Comparison of ENCODE assay signal across 22 mouse cellular contexts in the genomic region with DNA sequence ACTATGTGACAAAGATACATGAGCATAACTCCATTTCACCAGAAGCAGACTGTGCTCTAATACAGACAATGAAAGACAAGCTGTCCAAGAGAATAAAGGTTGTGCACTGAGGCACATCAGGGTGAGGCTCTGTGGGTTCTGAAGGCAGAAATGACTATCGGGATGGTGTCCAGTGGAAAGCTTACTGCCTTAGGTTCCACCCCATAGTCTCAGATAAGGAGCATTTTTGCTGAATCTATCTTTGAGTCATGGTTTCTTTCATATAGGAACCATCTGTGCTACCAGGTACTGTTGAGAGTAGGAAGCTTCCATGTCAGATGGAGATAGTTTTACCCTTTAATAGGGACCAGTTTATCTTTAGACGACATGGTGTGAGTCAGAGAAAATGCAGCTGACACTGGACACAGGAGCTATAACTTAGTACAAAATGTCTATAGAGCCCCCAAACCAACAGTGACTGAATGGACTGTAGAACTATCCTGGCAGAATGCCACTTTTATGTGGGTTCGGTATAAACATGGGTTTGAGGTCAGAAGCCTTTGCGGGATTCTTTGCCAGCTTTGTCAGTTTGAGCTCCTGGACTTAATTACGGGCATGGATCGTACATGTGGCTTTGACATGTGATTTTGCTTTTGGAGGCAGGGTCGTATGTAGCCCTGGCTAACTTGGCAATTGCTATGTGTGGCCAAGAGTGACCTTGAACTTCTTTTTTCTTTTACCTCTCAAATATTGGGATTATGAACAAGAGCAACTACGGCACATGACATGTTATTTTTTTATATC. TPM values are rescaled to one million over a fixed set of nuclear protein-coding genes. Genes with fewer than 3 reads are reported as not detected.
"Had no signal": no experiment of that assay in that cellular context is flagged by ENCODE, and none has a peak within 500 bp of the region (broad histone marks: within the 10 kb centered on the region; RNA-seq: fewer than 3 reads in every experiment).

No protein-coding gene starts in this region.

- H3K27ac ChIP-seq: macrophage; midbrain, embryonic 13.5 days; midbrain, embryonic 15.5 days; neural tube, embryonic 12.5 days; stomach, embryonic 15.5 days; stomach, postnatal 0 days had no signal

- H3K9ac ChIP-seq: liver, postnatal 0 days; midbrain, embryonic 13.5 days; midbrain, embryonic 15.5 days; neural tube, embryonic 12.5 days; stomach, embryonic 15.5 days had no signal

- H3K4me2 ChIP-seq: midbrain, embryonic 11.5 days; midbrain, embryonic 13.5 days; midbrain, embryonic 15.5 days; neural tube, embryonic 12.5 days; stomach, embryonic 15.5 days had no signal

- H3K4me3 ChIP-seq: megakaryocyte, embryonic 14.5 days; midbrain, embryonic 13.5 days; midbrain, embryonic 15.5 days; neural tube, embryonic 12.5 days; stomach, embryonic 15.5 days had no signal

- ATAC-seq: liver, postnatal 0 days; midbrain, embryonic 13.5 days; midbrain, embryonic 15.5 days had no signal

- H3K27me3 ChIP-seq: megakaryocyte, embryonic 14.5 days; midbrain, embryonic 13.5 days; midbrain, embryonic 15.5 days; neural tube, embryonic 12.5 days; stomach, embryonic 15.5 days had no signal

- H3K9me3 ChIP-seq: midbrain, embryonic 13.5 days; midbrain, embryonic 15.5 days; stomach, embryonic 15.5 days had no signal

- DNase-seq: liver, postnatal 0 days; lung, adult 2 months; lung, postnatal 10 days; lung, postnatal 36 days; right cerebral cortex, postnatal 14 days; thymus, adult 2 months; thymus, postnatal 25 days; thymus, postnatal 4 days had no signal

- H3K4me1 ChIP-seq: megakaryocyte, embryonic 14.5 days; midbrain, embryonic 13.5 days; midbrain, embryonic 15.5 days; neural tube, embryonic 12.5 days; stomach, embryonic 15.5 days had no signal

- H3K36me3 ChIP-seq: midbrain, embryonic 13.5 days; midbrain, embryonic 15.5 days; neural tube, embryonic 12.5 days; stomach, embryonic 15.5 days had no signal

RNA-seq across cellular contexts. Expression of a gene that starts 0.7 kb away (rescaled TPM):
- total RNA-seq: midbrain, postnatal 0 days; monocyte, adult 5-6 weeks; neutrophil, adult 5-6 weeks had no signal
- polyA plus RNA-seq: lung, adult 2 months; lung, embryonic 16.5 days; midbrain, embryonic 11.5 days; midbrain, embryonic 13.5 days; midbrain, postnatal 0 days; neural tube, embryonic 12.5 days; neural tube, embryonic 14.5 days; spleen, adult 2 months; stomach, postnatal 0 days had no signal

RNA-seq across cellular contexts. Expression of a gene that starts 23.2 kb away (rescaled TPM):
- total RNA-seq: monocyte, adult 5-6 weeks; neutrophil, adult 5-6 weeks had no signal
- polyA plus RNA-seq: liver, postnatal 0 days; lung, adult 2 months; spleen, adult 2 months; thymus, adult 2 months had no signal
